Mouse (Mus musculus): ENCODE measurements around the gene Tymp.

Tymp gene

DNA sequence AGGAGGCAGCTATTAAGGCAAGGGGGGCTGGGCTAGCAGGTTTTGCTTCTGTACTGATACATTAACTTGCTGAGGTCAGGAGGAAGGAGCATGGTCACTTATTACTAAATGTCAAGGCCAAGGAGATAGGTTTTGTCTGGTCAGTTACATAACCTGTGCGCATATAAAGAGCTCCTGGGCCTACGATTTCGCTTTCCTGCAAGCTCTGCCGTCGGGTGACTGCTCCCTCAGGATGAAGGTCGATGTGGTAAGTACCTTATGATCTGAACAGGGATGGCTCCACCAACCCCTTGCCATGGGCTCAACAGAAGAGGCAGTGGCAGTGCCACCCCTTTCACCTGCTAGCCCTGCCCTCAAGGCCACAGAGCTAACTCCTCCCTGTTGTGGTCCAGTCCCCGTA, 42.6 kb downstream of the Tymp start, which contains the start of gene Miox:
TSS of gene Miox (plus strand) at position 128 of the 400 bp plus-strand sequence.
- no peak for DNase-seq (ENCODE audit: low read depth, low spot score)

DNA sequence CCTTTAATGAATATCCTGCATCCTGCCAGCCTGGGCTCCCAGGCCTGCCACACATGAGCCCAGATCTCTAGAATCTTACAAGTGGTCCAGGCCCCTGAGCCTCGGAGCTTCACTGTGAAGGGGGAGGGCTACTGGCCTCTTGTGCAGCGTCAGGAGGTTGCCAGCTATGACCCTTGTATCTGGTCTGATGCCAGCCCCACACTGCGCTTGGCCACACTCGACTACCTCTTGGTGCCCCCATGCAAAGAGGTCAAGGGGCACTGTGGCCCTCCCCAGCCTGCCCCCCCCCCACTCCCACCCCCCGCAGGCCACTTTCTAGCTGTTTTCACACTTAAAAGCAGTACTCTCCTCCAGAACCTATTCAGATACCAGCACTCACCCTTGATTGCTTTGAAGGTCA, 50.4 kb downstream of the Tymp start:
- DNase-seq (ENCODE audit: low read depth, low spot score) = no peak

DNA sequence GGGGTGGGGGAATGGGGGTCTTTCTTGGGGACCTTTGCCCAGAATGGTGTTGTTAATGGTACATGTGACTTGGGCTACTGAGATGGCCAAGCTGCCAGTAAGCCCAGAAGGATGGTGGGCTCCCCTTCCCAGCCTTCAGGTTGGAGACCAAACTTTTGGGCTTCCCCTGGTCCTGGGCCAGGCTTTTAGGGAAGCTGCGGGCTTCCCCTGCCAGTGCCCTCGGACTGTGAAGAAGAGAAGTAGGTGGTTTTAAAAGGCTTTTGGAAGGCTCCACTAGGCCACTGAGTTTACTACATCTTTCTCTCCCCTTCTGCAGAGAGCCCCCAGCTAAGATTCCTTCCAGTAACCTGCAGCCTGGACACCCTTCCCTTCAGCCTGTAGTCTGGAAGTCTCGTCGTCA, 53.2 kb downstream of the Tymp start:
- no peak for DNase-seq (ENCODE audit: low read depth, low spot score)

DNA sequence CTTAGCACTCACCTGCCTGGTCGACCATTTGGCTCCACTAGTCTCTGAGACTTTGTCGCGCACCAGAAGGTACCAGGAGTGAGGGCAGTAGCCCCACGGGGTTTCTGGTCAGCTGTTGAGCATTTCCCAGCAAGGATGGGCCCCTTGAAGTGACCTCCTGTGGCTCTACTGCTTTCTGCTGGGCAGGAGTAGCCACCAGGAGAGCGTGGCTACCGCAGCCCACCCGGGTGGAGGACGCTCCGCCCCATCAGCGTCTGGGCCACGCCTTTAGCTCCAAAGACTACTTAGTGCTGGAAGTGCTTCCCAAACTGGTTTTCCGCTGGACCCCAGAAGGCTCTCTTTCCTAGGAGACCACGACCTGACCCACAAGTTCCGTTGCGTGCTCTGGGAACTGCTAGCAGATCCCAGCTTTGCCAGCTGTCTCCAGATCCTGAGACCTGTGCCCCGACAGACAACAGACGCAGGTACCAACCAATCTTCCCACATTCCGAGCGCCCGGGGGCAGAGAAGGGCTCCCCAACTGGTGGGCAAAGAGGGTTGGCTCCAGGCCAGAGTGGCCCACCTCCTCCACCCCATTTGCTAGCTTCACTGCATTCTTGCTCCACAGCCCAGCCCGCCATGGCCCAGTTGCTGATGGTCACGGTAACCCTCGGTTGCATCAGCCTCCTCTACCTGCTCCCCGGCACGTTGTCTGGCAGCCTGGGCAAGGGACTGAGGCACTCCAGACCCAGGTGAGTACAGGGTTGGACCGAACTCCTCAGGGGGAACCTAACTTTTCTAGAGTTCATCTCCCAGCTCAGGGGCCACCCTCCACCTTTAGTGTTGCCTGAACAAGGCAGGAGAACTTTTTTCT, 53.9 kb downstream of the Tymp start, which contains the start of gene Adm2:
TSS of gene Adm2 (plus strand) at position 51 of the 853 bp plus-strand sequence.
- DNase-seq (ENCODE audit: low read depth, low spot score) = no peak
